7 mouse cellular contexts compared by ENCODE assay signal in the genomic region with DNA sequence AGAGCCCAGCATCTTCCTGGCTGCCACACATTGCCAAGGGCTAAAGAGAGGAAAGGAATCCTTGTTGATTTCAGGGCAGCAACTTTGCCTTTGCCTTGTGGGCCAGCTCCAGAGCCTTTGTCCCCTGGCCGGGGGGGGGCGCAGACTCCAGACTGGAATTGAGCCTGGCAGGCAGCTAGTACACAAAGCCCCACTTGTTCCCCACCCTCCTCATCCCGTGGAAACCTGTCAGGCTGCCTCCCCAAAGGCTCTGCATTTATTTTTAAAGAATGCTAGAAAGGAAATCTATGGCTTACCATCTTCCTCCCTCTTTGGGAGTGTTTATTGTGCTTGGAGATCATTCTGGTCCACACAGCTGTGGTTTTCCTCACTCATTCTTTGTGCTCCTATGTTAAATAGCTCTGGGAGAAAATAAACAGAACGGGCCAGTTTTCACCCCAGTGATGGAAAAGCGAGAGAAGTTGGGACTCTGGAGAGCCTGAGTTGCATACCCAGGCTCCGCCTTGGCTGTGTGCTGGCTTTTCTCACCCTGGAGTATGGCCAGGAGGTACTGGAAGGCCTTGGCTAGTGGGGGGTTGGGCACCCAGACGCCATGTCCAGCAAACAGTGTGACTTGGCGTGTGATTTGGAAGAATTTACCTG. TPM values are rescaled to one million over a fixed set of nuclear protein-coding genes. Genes with fewer than 3 reads are reported as not detected.
A peak's percentile ranks its signal among the peaks of the same experiment; 100 is the strongest.
DNase-seq lines count a peak whose midpoint lies in the region; ATAC-seq and TF ChIP-seq lines count a peak whose summit lies in the region.

No protein-coding gene starts in this region.

- no peaks in the 10 kb centered on the region for H3K9me3 ChIP-seq in liver, embryonic 11.5 days (ENCODE audit: control insufficient read depth, low read length)
- H3K9me3 ChIP-seq in embryonic facial prominence, embryonic 14.5 days (ENCODE audit: control insufficient read depth, low read length) = no peaks in the 10 kb centered on the region
- H3K9me3 ChIP-seq in midbrain, embryonic 15.5 days = no peaks in the 10 kb centered on the region

- H3K79me2 ChIP-seq in liver, adult 2 months (ENCODE audit: control insufficient read depth, insufficient read depth, low read length) = no peaks in the 10 kb centered on the region

- TF ChIP-seq CTCF in liver, adult 2 months (IDR thresholded peaks at IDR 0.05; ENCODE audit: low read depth, low read length) = no peak

- H3K4me3 ChIP-seq in liver, adult 2 months (ENCODE audit: insufficient read depth, low read depth, low read length) = no peak overlapping the region
- no peak overlapping the region for H3K4me3 ChIP-seq in liver, embryonic 11.5 days (ENCODE audit: low read depth, low read length)
- no peak overlapping the region for H3K4me3 ChIP-seq in embryonic facial prominence, embryonic 14.5 days (ENCODE audit: low read depth, low read length)
- H3K4me3 ChIP-seq in midbrain, embryonic 15.5 days = no peak overlapping the region

- no peak overlapping the region for H3K27ac ChIP-seq in liver, adult 2 months (replicated peaks; ENCODE audit: insufficient read depth, low read depth, low read length)
- no peak overlapping the region for H3K27ac ChIP-seq in liver, embryonic 11.5 days (ENCODE audit: low read depth, low read length)
- H3K27ac ChIP-seq in embryonic facial prominence, embryonic 14.5 days (replicated peaks; ENCODE audit: low read depth, low read length) = peak overlapping the region; percentile 85
- H3K27ac ChIP-seq in midbrain, embryonic 15.5 days = peak overlapping the region; percentile 61

- DNase-seq in liver, adult 2 months (ENCODE audit: extremely low read depth, low read depth, low spot score) = peak; percentile 89
- no peak for DNase-seq in liver, embryonic 11.5 days (ENCODE audit: low spot score)
- peak; percentile 75 for DNase-seq in embryonic facial prominence, embryonic 14.5 days (ENCODE audit: low spot score)
- DNase-seq in layer of hippocampus, adult 9-11 months = peak; percentile 26
- no peak for DNase-seq in thymus, postnatal 25 days
- DNase-seq in liver = no peak

- H3K27me3 ChIP-seq in liver, adult 2 months (ENCODE audit: control insufficient read depth, insufficient read depth, low read length) = no peaks in the 10 kb centered on the region
- no peaks in the 10 kb centered on the region for H3K27me3 ChIP-seq in liver, embryonic 11.5 days (replicated peaks; ENCODE audit: control insufficient read depth, insufficient read depth, low read length)
- no peaks in the 10 kb centered on the region for H3K27me3 ChIP-seq in embryonic facial prominence, embryonic 14.5 days (replicated peaks; ENCODE audit: control insufficient read depth, insufficient read depth, low read length)
- H3K27me3 ChIP-seq in midbrain, embryonic 15.5 days (replicated peaks) = no peaks in the 10 kb centered on the region

- H3K36me3 ChIP-seq in liver, adult 2 months (ENCODE audit: control insufficient read depth, insufficient read depth, low read length) = no peaks in the 10 kb centered on the region
- no peaks in the 10 kb centered on the region for H3K36me3 ChIP-seq in liver, embryonic 11.5 days (ENCODE audit: control insufficient read depth, insufficient read depth, low read length)
- no peaks in the 10 kb centered on the region for H3K36me3 ChIP-seq in embryonic facial prominence, embryonic 14.5 days (ENCODE audit: control insufficient read depth, insufficient read depth, low read length)
- no peaks in the 10 kb centered on the region for H3K36me3 ChIP-seq in midbrain, embryonic 15.5 days (replicated peaks)

- no peaks in the 10 kb centered on the region for H3K4me1 ChIP-seq in liver, adult 2 months (ENCODE audit: control insufficient read depth, insufficient read depth, low read length)
- no peaks in the 10 kb centered on the region for H3K4me1 ChIP-seq in liver, embryonic 11.5 days (replicated peaks; ENCODE audit: control insufficient read depth, insufficient read depth, low read length)
- peaks cover 35% of the 10 kb centered on the region for H3K4me1 ChIP-seq in embryonic facial prominence, embryonic 14.5 days (ENCODE audit: control insufficient read depth, insufficient read depth, low read length)
- H3K4me1 ChIP-seq in midbrain, embryonic 15.5 days = peaks cover 4% of the 10 kb centered on the region; the same call in 1 of the 2 replicates

- 45% methylated on average over 8 of the region's 8 CpGs for WGBS in liver, adult 2 months
- 45% methylated on average over 8 of the region's 8 CpGs for WGBS in liver, embryonic 11.5 days
- WGBS in embryonic facial prominence, embryonic 14.5 days = 17% methylated on average over 7 of the region's 8 CpGs
- WGBS in midbrain, embryonic 15.5 days = 42% methylated on average over 8 of the region's 8 CpGs

- TF ChIP-seq POLR2A in liver, adult 2 months (IDR thresholded peaks at IDR 0.05; ENCODE audit: extremely low read depth, insufficient read depth, low read length) = no peak

- H3K9ac ChIP-seq in liver, adult 2 months (ENCODE audit: low read depth, low read length) = no peak overlapping the region
- H3K9ac ChIP-seq in liver, embryonic 11.5 days (ENCODE audit: low read depth, low read length) = no peak overlapping the region
- no peak overlapping the region for H3K9ac ChIP-seq in embryonic facial prominence, embryonic 14.5 days (ENCODE audit: low read depth, low read length)
- no peak overlapping the region for H3K9ac ChIP-seq in midbrain, embryonic 15.5 days

- ATAC-seq in liver, embryonic 11.5 days (replicated peaks; ENCODE audit: low FRiP score) = no peak
- peak; percentile 31; the same call in 1 of the 2 replicates for ATAC-seq in embryonic facial prominence, embryonic 14.5 days (ENCODE audit: low read depth)
- ATAC-seq in midbrain, embryonic 15.5 days (replicated peaks) = peak; percentile 58

- no peak overlapping the region for H3K4me2 ChIP-seq in liver, embryonic 11.5 days
- no peak overlapping the region for H3K4me2 ChIP-seq in embryonic facial prominence, embryonic 14.5 days (ENCODE audit: low read depth, low read length)
- H3K4me2 ChIP-seq in midbrain, embryonic 15.5 days = no peak overlapping the region

RNA-seq across cellular contexts. Expression of a gene that starts 41.2 kb away (rescaled TPM):
- 5.0 and 5.2 TPM in 2 replicates for total RNA-seq in liver, adult 2 months (2014; rRNA removed)
- polyA plus RNA-seq in liver, adult 2 months (2012; rRNA removed) = 1.4 and 2.9 TPM in 2 replicates
- polyA plus RNA-seq in liver, embryonic 11.5 days (2014; fragmentation: Nextera tagmentation; extraction: Ambion mirVana) = 2.7 and 2.8 TPM in 2 replicates
- 19.3 and 19.9 TPM in 2 replicates for polyA plus RNA-seq in embryonic facial prominence, embryonic 14.5 days (2014; fragmentation: Nextera tagmentation; extraction: Ambion mirVana)
- polyA plus RNA-seq in midbrain, embryonic 15.5 days (2015; fragmentation: Nextera tagmentation; extraction: Ambion mirVana) = 4.1 and 5.2 TPM in 2 replicates

Comparison
In these comparisons a context has a peak if more than half of its experiments do, and no peak if none do; other contexts are left out.
1. DNase-seq: peak in liver, adult 2 months (single experiment), embryonic facial prominence, embryonic 14.5 days (single experiment) and layer of hippocampus, adult 9-11 months (single experiment); none in liver, embryonic 11.5 days (single experiment), thymus, postnatal 25 days (single experiment) and liver (single experiment).
2. H3K27ac ChIP-seq: peak in embryonic facial prominence, embryonic 14.5 days (single experiment) and midbrain, embryonic 15.5 days (single experiment); none in liver, adult 2 months (single experiment) and liver, embryonic 11.5 days (single experiment).